Mouse (Mus musculus) common myeloid progenitor, adult 5-6 weeks (primary cell): ENCODE data around the gene Cd72. TPM values are rescaled to one million over a fixed set of nuclear protein-coding genes. Genes with fewer than 3 reads are reported as not detected.
A peak's percentile ranks its signal among the peaks of the same experiment; 100 is the strongest.

Source experiments
- ATAC-seq: replicated peaks from 2 replicates; pipeline ENCODE4 v1.8.0; 2016; ENCODE audit warnings: low read depth, mild to moderate bottlenecking, moderate TSS enrichment, inconsistent platforms; ENCODE audit not compliant: poor library complexity, severe bottlenecking
- total RNA-seq: library from RNA; stranded (forward); fragments of 200-1000, 187-1606 nt; gene quantifications from 2 replicates; pipeline ENCODE4 v1.2.3, GENCODE M21; 2017

Gene Cd72
- total RNA-seq, 1 experiment from 2014 or later: 33.3 TPM

- ATAC-seq: peak; percentile 78
Observed at GRCm38 (mm10) chr4:43431690-43432089, 22.7 kb downstream of the Cd72 start.

- no peak for ATAC-seq
Observed at GRCm38 (mm10) chr4:43428946-43429345, 25.5 kb downstream of the Cd72 start, which contains the start of gene Fam166b. TSS of gene Fam166b (minus strand) at chr4:43429134.

GRCm38 (mm10) chr4:43428180-43428861, 26.1 kb downstream of the Cd72 start:
- ATAC-seq: no peak

GRCm38 (mm10) chr4:43427501-43428179, 26.8 kb downstream of the Cd72 start:
- peak; percentile 69 for ATAC-seq

GRCm38 (mm10) chr4:43426487-43426886, 27.9 kb downstream of the Cd72 start:
- no peak for ATAC-seq

GRCm38 (mm10) chr4:43425648-43426380, 28.6 kb downstream of the Cd72 start:
- peak; percentile 24 for ATAC-seq

GRCm38 (mm10) chr4:43425197-43425596, 29.2 kb downstream of the Cd72 start:
- ATAC-seq: no peak

GRCm38 (mm10) chr4:43424072-43424471, 30.4 kb downstream of the Cd72 start:
- no peak for ATAC-seq

- no peak for ATAC-seq
Observed at GRCm38 (mm10) chr4:43423267-43423934, 31.0 kb downstream of the Cd72 start.

GRCm38 (mm10) chr4:43421632-43422240, 32.7 kb downstream of the Cd72 start:
- no peak for ATAC-seq

- ATAC-seq: peak; percentile 68
Observed at GRCm38 (mm10) chr4:43420305-43420704, 34.1 kb downstream of the Cd72 start.

GRCm38 (mm10) chr4:43419801-43420281, 34.6 kb downstream of the Cd72 start:
- peak; percentile 31; the same call in 1 of the 2 replicates for ATAC-seq

- no peak for ATAC-seq
Observed at GRCm38 (mm10) chr4:43418973-43419656, 35.3 kb downstream of the Cd72 start.

GRCm38 (mm10) chr4:43418450-43418849, 36.0 kb downstream of the Cd72 start:
- ATAC-seq: no peak

GRCm38 (mm10) chr4:43417269-43418062, 37.0 kb downstream of the Cd72 start:
- peak; percentile 68 for ATAC-seq

- ATAC-seq: no peak
Observed at GRCm38 (mm10) chr4:43416071-43416490, 38.3 kb downstream of the Cd72 start.

GRCm38 (mm10) chr4:43415221-43416070, 39.0 kb downstream of the Cd72 start:
- ATAC-seq: no peak

GRCm38 (mm10) chr4:43414761-43415160, 39.7 kb downstream of the Cd72 start:
- ATAC-seq: no peak
